Mouse (Mus musculus) spleen, adult 12 weeks (tissue): ENCODE results near the gene Olfr1358.
"Not testable (repeated sequence)": the region's sequence is repeated elsewhere in the genome, so short reads cannot be mapped to it uniquely, and the experiment has no call there.

Source experiments
- DNase-seq: peaks from one replicate; pipeline ENCODE4 v3.0.0; 2022; ENCODE audit warnings: low spot score

The Olfr1358 gene

DNA sequence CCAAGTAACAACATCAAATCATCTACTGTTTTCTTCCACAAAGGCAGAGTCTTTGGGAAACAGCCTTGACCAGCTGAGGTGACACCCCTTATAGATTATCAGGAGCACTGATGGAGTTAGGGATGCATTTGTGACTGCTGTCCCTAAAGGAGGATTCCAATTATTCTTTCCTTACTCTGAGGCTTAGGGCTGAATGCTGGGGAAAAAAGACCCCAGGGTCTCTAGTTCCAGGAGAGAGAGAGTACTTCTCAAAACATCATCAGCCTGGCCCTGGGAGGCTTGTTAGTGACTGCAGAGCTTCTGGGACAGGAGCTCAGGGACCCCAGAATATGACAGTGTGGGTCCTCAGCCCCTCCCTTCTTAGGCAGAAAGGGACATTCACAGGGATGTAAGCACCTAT, at the start of gene Olfr1358:
TSS of gene Olfr1358 (plus strand) at position 301 of the 400 bp plus-strand sequence.
- no peak for DNase-seq

DNA sequence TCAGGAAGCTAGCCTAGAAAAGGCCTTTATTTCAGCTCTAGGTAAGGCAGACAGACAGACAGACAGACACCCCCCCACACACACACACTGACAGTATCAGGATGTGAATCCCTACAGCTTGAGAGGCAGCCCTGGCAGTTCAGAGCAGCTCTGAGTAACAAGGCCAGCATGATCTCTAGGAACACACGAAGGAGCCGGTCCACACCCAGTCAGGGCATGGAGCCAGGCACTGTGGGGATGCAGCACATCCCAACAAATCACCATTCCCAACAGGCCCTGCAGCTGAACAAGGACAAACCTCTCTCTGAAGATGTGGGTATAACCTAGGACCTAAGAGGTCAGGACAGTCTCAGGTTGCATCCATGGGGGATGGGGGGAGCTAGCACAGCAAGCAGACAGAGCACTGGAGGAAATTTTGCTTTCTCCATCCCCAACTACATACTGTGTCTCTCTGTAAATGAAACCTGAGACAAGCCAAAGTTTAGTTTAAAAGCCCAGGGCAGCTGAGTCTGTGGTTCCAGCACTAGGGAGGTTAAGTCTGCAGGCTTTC, 49.4 kb upstream of the Olfr1358 start:
- no peak for DNase-seq

DNA sequence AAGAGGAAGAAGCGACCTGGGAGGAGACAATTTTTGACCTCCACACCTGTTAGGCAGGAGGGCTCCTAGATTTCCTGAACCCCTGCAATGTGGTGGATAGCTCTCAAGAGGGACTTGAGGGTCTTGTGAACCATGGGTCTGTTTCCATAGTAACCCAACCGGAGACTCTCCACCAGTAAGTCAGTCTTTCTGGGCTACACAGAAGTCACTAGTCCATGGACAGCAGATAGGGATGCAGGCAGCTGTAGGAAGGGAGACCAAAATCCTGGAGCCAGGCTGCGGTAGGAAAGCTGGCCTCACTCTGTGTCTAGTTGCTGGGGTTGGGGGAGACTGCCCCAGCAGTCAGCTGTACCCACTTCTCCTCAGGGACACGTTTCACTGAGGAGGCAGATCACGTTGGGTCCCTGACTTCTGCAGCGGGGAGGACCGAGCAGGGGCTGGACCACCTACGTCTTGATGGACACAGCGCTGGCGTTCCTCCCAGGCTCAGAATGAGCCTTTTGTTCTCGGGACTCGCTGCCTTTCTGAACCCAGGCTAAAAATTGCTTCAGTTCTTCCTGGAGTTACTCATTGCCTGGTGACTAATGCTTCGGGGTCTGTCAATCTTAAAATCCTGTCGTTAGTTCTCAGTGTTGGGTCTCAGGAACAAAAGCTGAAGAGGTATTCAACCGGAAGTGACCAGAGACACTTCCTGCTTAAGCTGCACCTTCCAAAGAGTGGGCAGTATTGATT, 46.5 kb upstream of the Olfr1358 start:
- DNase-seq = no peak

DNA sequence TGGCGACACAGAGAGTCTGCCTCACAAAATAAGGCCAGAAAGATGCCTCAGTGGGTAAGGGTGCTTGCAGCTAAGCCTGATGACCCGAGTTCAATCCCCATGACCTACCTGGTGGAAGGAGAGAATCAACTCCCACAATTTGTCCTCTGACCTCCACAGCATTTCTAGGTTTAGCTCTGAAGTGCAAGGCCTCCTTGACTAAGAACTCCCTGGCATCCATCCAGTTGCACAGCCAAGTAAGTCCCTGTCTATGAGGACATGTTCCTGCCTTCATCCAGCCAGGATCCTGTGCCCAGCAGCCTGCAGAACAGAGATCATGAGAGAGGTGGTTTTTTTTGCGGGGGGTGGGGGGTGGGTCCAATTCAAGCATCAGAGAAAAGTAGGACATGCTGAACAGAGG, 45.2 kb upstream of the Olfr1358 start:
- DNase-seq = no peak

DNA sequence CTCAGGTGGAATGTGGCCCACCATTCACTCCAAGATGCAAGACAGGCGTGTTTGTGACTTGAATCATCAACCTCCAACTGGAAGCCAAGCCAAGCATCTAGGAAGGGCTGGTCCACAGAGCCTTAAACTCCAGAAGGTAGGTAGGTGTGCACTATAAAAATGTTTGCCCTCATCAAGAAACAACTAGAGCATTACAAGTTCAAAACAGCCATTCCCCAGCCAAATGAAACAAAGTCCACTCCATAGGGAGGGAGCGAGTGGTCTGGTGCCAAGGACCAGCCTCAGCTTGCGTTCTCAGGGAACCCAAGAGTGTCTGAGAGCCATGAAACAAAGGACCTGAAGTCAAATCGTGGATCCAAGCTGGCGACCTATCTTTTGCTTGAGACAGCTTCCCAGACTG, 43.8 kb upstream of the Olfr1358 start:
- DNase-seq = no peak

DNA sequence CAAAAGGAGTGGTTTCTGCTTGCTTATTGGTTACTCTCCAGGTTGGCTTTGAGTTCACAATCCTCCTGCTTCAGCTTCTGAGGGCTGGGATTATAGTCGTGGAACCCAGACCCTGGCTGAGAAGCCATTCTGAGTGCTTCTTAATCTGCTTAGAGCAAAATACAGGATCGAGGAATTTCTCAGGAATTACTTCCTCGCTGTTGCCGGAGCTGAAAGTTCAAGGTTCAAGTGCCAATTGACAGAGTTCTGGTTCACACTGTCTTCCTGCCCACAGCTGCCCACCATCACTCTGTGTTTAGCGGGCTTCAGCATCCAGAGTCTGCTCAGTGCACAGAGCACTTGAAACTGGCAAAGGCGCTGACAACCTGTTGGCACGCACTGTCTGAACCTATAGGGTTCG, 42.5 kb upstream of the Olfr1358 start:
- DNase-seq = no peak

DNA sequence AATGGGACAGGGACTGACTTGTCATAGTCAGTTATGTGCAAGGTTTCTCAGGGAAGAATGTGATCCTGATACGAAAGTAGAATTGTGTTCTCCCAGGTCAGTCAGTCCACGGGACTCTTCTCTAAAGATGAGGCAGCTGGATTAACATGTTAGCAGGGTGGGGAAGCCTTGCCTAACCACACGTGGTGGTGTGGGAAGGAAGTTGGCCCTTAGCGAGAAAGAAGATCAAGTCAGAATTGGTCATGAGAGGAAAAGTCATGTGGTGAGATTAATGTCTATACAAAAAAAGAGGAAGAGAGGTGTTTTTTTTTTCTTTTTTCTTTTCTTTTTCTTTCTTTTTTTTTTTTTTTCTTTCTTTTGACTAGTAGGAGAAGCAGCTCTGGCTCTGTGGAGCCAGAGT, 40.4 kb upstream of the Olfr1358 start:
- DNase-seq = no peak

DNA sequence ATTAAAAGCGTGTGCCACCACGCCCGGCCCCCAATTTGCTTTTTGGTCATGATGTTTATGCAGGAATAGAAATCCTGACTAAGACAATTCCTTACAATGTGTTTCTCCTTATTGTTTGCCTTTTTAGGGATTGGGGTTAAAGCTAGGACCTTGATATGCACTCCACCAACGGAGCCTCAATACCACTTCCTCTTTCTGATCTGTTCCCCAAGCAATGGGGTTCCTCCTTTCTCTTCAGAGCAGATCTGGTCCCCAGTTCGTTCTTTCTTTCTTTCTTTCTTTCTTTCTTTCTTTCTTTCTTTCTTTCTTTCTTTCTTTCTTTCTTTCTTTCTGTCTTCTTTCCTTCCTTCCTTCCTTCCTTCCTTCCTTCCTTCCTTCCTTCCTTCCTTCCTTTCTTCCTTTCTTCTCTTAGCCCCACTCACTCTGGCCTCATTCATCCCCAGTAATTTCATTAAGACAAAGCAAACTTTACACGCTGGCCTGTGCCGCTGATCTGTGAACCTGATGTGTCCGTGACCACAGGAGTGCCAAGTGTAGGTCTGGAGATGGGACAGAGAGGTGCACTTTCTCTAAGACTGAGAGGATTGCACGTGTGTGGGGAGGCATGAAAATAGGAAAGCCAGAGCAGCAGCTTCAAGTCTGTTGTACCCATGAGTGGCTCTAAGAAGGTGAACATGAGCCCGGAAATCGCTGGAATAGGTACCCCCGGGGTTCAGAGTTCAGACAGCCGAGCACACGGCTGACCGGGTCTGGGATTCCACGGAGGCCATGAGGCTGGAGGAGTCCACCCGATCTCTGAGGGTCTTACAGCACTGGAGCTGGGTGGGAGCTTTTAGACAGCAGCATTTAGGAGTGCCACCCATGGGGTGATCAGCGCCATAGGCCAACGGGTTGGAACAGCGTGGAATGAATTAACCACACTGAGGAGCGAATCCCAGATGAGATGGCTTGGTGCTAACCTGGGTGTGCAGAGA, 36.0 kb upstream of the Olfr1358 start:
- DNase-seq = no peak

DNA sequence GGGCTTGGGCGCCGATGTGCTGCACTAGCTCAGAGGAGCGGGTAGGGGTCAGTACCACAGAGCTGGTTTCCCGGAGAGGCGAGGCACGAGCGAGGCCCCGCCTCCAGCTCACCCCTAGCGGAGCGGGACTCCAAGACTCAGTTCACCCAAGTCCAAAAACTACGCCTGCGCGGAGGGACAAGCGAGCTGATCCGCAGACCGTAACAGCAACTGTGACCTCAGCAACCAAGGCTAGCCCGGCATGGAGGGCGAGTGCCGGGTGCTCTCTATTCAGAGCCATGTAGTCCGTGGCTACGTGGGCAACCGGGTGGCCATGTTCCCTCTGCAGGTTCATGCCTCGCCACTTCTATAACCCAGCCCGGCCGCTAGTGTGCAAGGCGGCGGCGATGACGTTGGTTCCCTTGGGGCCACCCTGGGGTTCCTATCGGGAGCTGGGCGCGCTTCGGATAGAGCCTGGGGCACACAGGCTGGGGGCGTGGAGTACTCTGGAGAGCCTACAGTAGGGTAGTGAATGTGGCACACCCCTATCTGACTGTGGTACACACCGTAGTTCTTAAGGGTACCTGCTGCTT, 35.2 kb upstream of the Olfr1358 start:
- peak; percentile 54 for DNase-seq

DNA sequence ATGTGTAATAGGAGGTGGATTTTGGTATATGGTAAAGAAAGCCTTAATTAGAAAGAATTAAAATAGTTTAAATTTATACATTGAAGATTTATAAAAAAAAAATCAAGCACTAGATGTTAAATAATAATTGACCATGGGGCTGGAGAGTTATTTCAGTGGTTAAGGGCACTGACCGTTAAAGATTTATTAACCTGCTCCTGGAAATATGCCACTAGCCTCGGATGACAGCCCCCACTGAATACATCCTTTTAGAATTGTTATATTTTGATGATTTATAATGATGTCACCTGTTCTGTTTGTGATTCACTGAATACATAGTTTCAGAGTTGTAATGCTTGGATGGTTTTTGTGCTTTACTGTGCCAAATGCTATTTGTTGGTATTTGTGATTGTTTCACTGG, 31.9 kb upstream of the Olfr1358 start:
- DNase-seq = not testable (repeated sequence)

DNA sequence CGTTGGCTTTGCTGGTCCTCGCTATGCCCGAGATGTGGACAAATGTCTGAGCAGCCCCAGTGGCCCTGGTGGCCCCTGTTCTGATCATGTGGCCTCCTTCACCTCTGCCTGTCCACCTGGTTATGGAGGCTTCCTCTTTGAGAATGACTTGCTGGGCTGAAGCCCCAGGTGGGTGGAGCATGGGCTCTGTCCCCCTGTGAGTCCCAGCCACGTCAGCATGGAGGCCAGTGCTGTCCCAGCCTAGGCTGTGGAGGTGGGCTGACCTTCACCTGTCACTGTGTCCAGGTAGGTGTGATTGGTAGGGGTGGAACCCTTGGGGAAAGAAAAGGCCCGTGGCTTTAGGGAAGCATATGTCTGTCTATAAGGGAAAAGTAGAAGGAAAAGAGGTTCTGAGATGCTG, 30.4 kb upstream of the Olfr1358 start:
- DNase-seq = no peak

DNA sequence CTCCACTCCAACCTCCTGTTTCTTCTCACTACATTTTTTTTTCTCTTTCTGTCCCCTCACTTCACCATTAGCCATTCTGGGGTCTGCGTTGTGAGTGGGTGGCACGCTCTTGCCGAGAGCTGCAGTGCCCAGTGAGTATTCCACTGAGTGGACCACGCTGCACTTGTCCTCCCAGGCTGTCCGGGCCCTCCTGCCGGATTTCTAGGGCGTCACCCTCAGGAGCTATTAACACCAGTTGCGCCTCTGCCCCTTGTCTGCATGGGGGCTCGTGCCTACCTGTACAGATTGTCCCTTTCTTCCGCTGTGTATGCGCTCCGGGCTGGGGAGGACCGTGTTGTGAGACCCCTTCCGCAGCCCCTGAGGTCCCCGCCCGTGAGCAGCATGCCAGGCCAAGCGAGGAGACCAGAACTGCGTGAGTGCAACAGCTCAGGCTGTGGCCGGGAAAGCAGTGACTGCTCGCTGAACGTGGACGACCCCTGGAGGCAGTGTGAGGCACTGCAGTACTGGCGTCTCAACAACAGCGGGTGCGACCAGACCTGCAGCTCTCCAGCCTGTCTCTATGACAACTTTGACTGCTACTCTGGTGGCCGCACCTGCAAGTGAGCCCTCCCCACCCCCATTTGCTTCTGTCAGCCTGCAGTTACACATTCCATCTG, 29.7 kb upstream of the Olfr1358 start:
- peak; percentile 64 for DNase-seq

DNA sequence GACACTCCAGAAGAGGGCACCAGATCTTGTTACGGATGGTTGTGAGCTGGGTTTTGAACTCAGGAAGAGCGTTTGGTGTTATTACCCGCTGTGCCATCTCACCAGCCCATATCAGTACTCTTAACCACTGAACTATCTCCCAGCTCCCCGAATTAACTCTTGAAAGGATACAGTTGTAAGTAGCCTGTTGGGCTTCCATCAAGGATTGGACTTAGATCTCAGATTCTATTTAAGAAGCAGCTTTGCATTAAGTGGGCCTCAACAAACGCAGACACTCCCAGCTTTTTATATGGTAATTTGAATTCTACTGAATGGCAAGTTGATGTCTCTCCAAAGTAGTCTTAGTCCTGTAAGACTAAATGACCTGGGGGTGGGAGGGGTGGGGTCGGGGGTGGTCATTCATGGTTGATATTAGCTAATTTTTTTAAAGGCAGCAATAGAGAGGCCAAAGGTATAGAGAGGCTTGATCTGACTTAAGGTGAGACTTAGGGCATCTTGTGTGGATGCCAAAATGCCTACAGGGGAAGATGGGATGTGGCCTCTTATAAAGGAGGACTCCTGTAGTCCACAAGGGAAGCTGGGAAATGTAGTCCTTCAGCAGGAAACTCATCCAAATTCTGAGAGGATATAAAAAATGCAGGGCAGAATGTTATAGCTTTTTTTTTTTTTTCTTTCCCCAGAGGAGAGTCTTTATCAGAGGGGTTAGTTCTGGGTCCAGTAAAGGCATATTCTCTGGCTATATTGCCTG, 14.1 kb upstream of the Olfr1358 start:
- DNase-seq = no peak

DNA sequence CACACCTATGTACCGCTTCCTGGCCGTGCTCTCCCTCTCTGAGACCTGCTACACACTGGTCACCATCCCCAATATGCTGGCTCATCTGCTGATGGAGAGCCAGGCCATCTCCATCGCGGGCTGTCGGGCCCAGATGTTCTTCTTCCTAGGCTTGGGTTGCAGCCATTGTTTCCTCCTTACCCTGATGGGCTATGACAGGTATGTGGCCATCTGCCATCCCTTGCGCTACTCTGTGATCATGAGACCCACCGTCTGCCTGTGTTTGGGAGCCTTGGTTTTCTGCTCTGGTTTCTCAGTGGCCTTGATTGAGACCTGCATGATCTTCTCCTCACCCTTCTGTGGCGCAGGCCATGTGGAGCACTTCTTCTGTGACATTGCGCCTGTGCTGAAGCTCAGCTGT, 2.6 kb downstream of the Olfr1358 start:
- DNase-seq = no peak

DNA sequence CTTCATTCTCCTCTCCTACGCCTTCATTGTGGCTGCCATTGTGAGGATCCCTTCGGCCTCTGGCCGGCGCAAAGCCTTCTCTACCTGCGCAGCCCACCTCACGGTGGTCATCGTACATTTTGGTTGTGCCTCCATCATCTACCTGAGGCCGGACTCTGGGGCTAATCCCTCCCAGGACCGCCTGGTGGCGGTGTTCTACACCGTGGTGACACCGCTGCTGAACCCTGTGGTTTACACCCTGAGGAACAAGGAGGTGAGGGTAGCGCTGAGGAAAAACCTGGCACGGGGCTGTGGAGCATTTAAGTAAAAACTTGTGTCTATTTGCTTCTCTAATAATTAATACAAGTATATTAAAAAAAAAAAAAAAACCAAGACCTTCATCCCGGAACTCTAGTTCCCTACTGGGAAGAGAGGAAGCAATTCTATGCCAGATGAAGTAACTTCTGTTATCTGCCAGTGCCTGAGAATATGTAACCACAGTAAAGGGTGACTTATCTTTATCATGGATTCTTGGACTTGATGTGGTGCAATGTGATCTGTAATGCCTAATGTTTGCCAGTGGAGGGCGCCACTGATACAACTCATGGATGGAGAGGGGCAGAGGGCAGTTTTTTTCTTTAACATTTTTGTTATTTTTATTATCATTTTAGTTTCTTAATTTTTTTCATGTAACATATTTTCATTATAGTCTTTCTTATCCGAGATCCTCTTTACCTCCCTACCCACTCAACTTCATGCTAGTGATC, 3.2 kb downstream of the Olfr1358 start:
- no peak for DNase-seq

DNA sequence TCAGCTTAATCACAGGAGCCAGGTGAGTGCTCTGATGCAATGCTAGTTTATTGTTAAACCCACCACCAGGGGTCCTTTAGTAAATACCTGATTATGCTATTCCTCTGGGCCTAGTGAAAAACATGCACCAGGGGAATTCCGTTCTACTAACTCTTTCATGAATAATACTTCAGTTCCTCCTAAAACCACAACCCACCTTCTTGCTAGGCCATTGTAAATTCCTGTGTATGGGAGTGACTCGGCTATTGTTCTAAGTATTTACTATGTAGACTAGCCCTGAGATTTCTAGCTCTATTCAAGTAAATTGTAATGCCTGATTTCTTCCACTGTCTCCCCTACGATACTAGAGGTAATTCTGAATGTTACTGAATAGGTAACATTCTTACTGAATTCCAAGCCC, 7.8 kb downstream of the Olfr1358 start:
- DNase-seq = not testable (repeated sequence)

DNA sequence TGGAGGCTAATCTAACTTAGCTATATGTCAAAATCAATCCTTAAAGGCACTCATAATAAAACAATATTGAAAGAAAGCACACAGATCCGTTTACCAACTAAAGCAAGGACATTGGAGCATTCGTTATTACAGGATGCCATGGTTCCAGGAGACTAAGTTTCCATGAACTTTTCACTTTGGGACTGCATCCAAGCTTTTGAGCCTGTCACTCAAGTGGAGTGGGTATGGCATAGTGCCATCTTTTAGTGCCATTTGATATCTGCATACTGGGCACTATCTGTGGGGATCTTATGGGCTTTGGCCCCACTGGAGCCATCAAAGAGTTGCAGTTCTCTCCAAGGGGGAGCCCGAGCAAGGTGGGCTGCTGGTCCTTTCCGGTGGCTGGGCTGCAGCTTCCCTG, 8.3 kb downstream of the Olfr1358 start:
- no peak for DNase-seq

DNA sequence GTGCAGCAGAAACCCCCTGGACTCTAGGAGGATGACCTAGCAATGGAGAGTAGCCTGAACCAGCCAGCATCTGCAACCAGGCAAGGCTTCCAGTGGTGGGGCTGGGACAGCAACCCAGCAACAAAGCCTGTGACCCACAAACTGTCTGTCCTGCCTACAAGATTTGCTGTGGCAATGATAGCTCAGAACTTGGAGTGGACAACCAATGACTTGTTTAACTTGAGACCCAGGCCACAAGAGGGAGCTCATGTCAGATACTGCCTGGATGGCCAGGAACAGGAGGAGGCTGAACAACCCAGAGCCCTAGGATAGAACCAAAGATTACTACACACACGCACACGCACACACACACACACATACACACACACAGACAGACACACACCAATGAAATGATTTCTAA, 23.7 kb downstream of the Olfr1358 start:
- DNase-seq = no peak

DNA sequence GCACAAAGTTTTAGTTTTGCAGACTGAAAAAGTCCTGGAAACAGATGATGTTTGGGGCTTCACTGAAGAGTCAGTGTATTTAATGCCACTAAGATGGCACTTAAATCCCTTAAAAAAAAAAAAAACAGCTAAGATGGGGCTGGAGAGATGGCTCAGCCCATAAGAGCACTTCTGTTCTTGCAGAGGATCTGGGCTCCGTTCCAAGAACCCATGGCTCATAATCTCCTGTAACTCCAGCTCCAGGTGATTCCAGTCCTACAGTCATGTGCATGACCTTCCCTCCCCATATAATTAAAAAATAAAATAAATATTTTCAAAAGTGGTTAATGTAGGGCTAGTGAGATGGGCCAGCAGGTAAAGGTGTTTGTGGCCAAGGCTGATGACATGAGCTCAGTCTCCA, 47.8 kb downstream of the Olfr1358 start:
- no peak for DNase-seq

DNA sequence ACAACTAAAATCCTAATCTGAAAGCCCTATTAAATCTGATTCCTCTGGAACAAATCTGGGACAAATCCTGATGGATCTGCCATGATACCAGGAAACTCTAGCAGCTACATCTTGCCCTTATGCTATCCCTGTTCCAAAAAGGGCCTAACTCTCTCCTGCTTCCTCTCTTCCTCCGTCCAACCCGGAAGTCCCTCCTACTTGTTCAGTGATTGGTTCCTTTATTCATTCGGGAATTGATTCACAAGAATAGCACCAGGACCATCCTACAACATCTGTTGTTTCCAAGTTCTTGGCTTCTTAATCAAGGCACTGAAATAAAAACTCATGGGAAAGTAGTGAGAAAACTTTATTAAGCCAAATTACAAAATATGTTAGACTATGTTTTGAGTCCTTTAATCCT, 52.0 kb downstream of the Olfr1358 start:
- no peak for DNase-seq

DNA sequence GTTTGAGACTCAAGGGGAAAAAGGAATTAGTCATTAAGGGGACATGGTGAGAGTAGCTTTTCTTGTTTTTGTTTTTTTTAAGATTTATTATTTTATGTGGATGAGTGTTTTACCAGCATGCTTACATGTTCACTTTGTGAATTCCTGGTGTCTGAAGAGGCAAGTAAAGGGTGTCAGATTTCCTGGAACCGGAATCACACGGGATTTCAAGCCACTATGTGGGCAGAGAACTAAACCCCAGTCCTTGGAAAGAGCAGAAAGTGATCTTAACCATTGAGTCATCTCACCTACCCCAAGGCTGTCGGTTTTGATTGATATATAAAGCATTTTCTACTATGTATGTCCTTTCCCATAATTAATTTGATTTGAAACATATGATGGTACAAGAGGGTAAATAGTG, 52.5 kb downstream of the Olfr1358 start:
- DNase-seq = no peak
